Mouse (Mus musculus): Measurements from ENCODE around the gene Timm10.

DNA sequence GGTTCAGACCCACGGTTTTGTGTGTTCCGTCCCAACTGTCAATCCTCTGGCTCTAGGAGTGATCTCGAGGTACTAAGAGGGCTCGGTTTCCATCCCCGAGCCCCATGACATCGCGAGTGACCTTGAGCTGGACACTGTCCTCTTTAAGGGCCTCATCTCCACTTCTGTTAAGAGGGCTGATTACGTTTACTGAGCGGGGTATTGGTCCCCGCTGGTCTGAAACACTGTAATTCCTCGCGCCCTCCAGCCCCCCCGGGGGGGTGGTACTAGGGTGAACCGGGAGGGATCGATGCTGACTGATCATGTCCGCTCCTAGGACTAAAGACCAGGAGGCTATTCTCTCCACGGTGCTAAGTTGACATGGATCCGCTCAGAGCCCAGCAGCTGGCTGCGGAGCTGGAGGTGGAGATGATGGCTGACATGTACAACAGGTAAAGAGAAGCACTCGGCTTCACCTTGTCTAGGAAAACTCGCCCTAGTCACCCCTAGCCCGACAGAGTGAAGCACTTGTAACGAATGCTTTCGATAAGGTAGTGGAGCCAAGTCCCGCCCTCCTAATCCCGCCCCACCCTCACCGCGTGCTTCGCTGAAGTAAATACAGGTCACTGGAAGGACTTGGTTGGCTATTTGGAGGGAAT is 605 bp downstream of the Timm10 start:
- TF ChIP-seq CTCF (IDR thresholded peaks at IDR 0.05; ENCODE audit: insufficient read depth, low read length), result no peak
- no peak for TF ChIP-seq POLR2A (IDR thresholded peaks at IDR 0.05; ENCODE audit: borderline replicate concordance, extremely low read depth, low read depth, low read length)
